Mouse (Mus musculus) cerebellum, adult 2 months (tissue): Measurements from ENCODE around the gene Atp11a. TPM values are rescaled to one million over a fixed set of nuclear protein-coding genes. Genes with fewer than 3 reads are reported as not detected.

ENCODE experiments used
- DNase-seq, 2 experiments: peaks; one replicate each; pipeline ENCODE4 v3.0.0; 2021
- H3K27ac ChIP-seq: fragments of 200-500 bp; 2 replicates; pipeline ENCODE4 v1.5.1; 2012; ENCODE audit warnings: low read length, control low read depth, inconsistent platforms; ENCODE audit not compliant: insufficient read depth
- H3K27me3 ChIP-seq: fragments of 200-500 bp; 2 replicates; pipeline ENCODE4 v1.6.1; 2012; ENCODE audit warnings: inconsistent platforms, mild to moderate bottlenecking, low read length, moderate library complexity; ENCODE audit not compliant: control insufficient read depth, insufficient read depth
- H3K4me1 ChIP-seq: fragments of 200-500 bp; 2 replicates; pipeline ENCODE4 v1.6.1; 2011; ENCODE audit warnings: low read length; ENCODE audit not compliant: control insufficient read depth, insufficient read depth
- H3K4me3 ChIP-seq: fragments of 200-500 bp; replicated peaks from 2 replicates; pipeline ENCODE3; 2011; ENCODE audit warnings: mild to moderate bottlenecking, low read depth, low read length, control low read depth; ENCODE audit not compliant: insufficient read depth
- CTCF ChIP-seq: fragments of 200-500 bp; IDR thresholded peaks from 2 replicates; pipeline ENCODE4 v1.5.1; 2011; ENCODE audit warnings: low read depth, mild to moderate bottlenecking, control low read depth, low read length, moderate library complexity, borderline replicate concordance; ENCODE audit not compliant: insufficient read depth
- POLR2A ChIP-seq: fragments of 200-500 bp; IDR thresholded peaks from 2 replicates; pipeline ENCODE4 v1.6.1; 2011; ENCODE audit warnings: low read length, control low read depth, borderline replicate concordance; ENCODE audit not compliant: insufficient read depth
- WGBS: fragments of 180-500 bp; shearing (Covaris S2); methylation state at CpG from one replicate; pipeline ENCODE4 v1.1.7; 2018; 5-methylcytosine and 5-hydroxymethylcytosine counted together
- polyA plus RNA-seq: library from polyadenylated mRNA; depleted of rRNA; stranded (reverse); fragments of >200 nt; gene quantifications from 2 replicates; pipeline ENCODE4 v1.2.3, GENCODE M21; 2012

Gene Atp11a
- polyA plus RNA-seq, 1 experiment = 63.6 TPM

DNA sequence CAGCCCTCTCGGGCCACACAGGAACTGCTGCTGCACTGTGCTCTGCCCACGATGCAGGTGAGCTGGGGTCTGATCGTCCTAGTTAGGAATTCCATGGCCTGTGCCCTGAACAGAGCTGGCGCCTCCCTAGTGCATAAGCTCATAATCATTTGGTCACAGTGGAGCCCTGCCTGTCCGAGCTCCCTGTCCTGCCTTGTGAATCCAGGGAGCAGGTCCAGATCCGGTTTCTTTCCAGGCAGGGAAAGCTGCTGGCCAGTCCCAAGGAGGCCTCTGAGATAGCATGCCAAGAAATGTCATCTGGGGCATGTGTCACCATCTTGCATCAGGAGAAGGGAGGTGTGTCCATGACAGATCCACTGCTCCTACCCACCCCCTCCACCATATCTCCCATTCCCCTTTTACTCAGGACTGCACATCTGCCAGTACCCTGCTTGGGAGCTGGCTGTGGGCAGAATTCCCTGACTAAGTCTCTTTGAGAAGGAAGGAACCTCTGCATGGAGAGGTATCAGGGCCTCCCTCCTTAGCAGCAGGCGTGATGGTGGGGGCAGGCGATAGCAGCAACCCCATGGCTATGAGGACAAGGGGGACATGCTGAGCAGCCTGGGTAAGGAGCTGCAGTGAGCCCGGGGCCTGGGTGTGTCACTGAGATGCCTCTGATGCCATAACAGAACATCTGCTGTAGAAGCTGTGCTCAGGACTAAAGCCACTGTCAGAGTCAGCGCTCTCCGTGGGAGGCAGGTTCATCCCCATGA, 138.1 kb downstream of the Atp11a start:
- TF ChIP-seq CTCF (no peak), POLR2A (0 out of 2 replicates have a peak, but pooled peaks have one; percentile 20)
- Histone ChIP-seq H3K27me3 (no peaks in the 10 kb centered on the region), H3K4me3 (no peak overlapping the region), H3K4me1 (peaks cover 65% of the 10 kb centered on the region), H3K27ac (peak overlapping the region; percentile 95)
- DNase-seq = peak; percentile 70 to 82
- WGBS = 21% methylated on average over 11 of the region's 11 CpGs

DNA sequence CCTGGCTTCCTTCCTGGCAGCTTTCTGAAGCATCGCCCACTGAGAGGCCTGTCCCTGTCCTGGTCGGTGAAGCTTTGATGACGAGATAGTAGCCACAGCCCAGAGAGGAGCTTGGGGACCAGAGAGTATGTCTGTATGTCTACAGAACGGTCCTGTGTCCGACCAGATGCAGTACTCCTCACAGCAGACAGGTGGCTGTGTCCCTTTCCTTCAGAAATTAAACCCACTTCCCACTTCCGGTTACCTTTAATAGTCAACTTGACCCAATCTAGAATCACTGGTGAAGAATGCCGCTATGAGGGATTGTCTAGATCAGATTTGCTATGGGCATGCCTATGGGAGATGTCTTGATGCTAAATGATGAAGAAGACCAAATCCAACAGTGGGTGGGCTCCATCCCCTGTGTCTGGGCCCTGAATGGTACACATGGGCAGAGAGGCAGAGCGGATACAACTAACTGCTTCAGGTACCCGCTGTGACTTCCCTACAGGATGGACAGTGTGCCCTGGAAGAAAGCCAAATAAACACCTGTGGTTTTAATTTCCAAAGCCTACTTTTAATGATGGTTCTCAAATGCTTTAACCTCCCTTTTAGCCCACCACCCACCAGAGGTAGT, 138.8 kb downstream of the Atp11a start:
- 53% methylated on average over 9 of the region's 9 CpGs for WGBS
- DNase-seq = peak in 1 of 2 experiments; percentile 47
- TF ChIP-seq CTCF = peak; percentile 35; the same call in 1 of the 2 replicates
- TF ChIP-seq POLR2A = no peak
- Histone ChIP-seq H3K27ac (peak overlapping the region; percentile 95), H3K27me3 (no peaks in the 10 kb centered on the region), H3K4me1 (peaks cover 62% of the 10 kb centered on the region), H3K4me3 (no peak overlapping the region)

DNA sequence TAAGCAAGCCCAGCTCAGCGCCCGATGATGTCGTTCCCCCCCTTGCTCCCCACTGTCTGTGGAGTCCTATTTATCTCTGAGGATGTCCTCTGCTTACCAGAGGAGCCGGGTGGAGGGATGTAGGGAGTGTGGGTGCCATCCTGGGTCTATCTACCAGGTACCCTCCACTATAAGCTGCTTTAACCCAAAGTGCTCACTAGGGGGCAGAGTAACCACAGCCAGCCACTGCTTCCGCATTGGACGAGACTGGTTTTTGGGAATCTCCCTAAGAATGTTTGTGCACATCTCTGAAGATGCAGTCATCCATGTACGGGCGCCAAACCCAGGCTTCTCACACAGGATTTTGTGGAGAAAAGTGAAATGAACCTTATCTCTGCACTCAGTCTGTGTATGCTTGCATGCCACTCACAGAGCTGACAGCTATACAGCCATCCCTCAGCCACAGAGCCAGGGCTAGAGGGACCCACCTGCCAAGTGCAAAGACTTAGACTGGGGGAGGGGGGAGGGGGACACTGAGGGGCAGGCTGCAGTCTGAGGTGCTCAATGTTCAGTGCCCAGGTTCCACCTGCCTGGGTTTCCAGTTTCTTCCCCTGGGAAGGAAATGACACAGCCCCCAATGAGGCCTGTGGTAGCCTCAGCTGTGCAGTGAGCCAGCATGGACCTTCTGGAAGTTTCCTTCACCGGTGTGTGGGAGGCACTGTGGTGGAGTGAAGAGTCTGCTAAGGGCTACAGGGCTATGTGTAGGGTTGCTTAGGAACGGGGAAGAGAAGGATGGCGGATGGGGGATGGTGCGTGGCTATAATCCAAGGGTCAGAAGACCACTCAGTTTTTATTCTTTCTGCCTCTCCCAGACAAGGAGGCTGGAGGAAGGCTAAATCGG, 139.9 kb downstream of the Atp11a start:
- WGBS = 41% methylated on average over 13 of the region's 13 CpGs
- TF ChIP-seq POLR2A (no peak), CTCF (peak; percentile 85)
- Histone ChIP-seq H3K4me1 (peaks cover 55% of the 10 kb centered on the region), H3K27ac (0 out of 2 replicates have a peak overlapping the region, but pooled peaks have one; percentile 26), H3K27me3 (no peaks in the 10 kb centered on the region), H3K4me3 (no peak overlapping the region)
- peak; percentile 81 for DNase-seq

DNA sequence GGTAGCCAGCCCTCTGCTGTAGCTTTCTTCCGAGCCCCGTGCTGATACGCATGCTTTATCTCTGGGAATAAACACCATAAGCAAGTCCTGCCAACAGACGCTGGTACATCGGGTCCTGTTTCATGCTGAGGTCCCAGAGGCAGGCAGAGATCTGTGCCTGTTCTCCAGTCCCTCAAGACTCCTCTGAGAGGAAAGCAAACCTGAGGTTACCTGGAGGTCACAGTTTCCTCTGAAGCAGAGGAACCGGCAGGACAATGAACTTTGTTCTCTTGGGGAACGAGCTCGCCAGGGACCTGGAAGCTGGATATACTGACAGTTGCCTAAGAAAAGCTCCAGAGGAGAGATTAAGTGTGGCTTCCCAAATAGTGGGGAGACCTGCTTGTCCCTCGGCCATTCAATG, 141.0 kb downstream of the Atp11a start:
- H3K4me1 ChIP-seq = peaks cover 44% of the 10 kb centered on the region
- no peak overlapping the region for H3K4me3 ChIP-seq
- H3K27ac ChIP-seq = no peak overlapping the region
- H3K27me3 ChIP-seq = no peaks in the 10 kb centered on the region
- no peak for DNase-seq
- TF ChIP-seq CTCF = no peak
- no peak for TF ChIP-seq POLR2A
- WGBS = 78% methylated on average over 9 of the region's 9 CpGs

DNA sequence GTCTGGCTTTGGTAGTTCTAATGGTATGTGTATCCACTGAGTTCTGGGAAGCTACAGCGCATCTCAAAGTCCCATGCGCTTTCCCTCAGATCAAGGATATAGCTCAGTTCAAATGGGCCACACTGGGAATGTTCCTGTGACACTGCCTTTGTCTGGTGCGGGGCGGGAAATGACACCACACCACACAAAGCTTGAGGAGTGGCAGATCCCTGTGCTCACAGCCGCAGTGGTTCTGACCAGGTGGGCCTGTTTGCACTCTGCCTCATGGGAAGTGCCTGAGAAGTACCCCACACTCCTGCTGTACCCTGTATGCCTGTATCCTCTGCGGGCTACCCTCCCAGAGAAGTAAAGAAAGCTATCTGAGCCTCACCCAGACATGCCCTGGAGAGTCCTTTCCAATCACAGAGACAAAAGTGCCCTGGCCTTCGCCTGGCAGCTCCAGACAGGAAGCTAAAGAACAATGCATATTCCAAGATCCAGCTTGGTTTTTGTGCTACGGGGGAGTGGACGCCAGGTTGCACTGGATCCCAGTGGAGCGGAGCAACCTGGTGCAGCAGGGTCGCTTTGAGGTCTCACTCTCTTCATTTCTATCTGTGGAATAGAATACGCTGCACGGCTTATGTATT, 147.1 kb downstream of the Atp11a start:
- no peak for TF ChIP-seq CTCF
- Histone ChIP-seq H3K4me3 (no peak overlapping the region), H3K4me1 (peaks cover 20% of the 10 kb centered on the region), H3K27me3 (no peaks in the 10 kb centered on the region), H3K27ac (no peak overlapping the region)
- 90% methylated on average over 13 of the region's 13 CpGs for WGBS
- no peak for DNase-seq

DNA sequence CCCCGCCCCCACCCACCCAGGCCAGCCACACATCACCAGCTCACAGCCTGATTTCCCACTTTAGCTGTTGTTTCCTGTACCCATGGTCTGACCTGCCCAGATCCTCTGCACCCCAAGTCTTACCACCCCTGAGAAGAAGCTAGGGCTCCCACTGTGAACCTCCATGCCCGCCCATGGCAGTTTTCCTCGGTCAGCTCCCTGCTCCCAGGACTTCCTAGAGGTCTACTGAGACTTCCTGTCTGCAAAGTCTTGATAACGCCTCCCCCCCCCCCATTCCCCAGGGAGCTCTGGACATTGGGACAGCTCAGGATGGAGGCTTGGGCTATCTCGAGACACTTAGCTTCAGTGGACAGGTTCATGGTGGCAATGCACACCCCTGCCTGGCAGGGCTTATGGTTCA, 148.3 kb downstream of the Atp11a start:
- H3K4me1 ChIP-seq = peaks cover 18% of the 10 kb centered on the region
- no peak for TF ChIP-seq CTCF
- no peak for TF ChIP-seq POLR2A
- no peaks in the 10 kb centered on the region for H3K27me3 ChIP-seq
- WGBS = 85% methylated on average over 5 of the region's 5 CpGs
- no peak overlapping the region for H3K4me3 ChIP-seq
- no peak for DNase-seq
- H3K27ac ChIP-seq = peak overlapping the region; percentile 1; the same call in 1 of the 2 replicates

DNA sequence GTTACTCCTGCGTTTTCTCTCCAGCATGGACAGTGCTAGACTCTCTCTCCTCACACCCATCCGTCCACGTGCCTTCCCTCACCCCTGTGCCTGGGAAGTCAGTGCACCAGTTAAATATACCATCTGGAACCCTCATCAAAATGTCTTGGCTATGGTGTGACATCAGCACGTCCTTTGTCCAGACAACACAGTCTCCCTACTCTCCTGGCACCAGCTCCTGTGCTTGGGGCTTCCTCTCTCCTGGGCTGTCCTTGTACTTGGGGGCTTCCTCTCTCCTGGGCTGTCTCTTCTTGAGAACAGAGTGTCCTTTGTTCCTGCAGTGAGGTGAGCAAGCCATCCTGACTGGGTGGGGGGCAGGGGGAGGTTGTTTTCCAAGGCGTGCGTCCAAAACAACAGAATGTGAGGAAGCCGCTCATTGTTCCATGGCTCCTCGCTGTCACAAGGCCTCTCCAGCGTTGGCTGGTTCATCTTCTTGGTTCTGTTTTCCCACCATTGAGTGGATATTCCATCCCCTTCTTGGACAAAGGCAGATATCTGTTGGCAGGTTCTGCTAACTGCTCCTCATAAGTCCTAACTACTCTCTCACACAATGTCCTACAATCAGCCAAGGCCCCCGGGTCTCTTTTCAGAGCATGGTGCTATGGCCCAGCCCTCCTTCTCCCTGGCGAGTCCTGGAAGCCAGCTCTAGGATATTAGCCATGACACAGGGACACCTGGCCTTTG, 148.9 kb downstream of the Atp11a start:
- H3K27me3 ChIP-seq = no peaks in the 10 kb centered on the region
- H3K4me1 ChIP-seq = peaks cover 16% of the 10 kb centered on the region
- no peak overlapping the region for H3K4me3 ChIP-seq
- TF ChIP-seq POLR2A = no peak
- TF ChIP-seq CTCF = no peak
- peak overlapping the region; percentile 1; the same call in 1 of the 2 replicates for H3K27ac ChIP-seq
- 35% methylated on average over 11 of the region's 11 CpGs for WGBS
- DNase-seq = peak in 1 of 2 experiments; percentile 42
